Mouse (Mus musculus): ENCODE measurements around the gene Otulin.

DNA sequence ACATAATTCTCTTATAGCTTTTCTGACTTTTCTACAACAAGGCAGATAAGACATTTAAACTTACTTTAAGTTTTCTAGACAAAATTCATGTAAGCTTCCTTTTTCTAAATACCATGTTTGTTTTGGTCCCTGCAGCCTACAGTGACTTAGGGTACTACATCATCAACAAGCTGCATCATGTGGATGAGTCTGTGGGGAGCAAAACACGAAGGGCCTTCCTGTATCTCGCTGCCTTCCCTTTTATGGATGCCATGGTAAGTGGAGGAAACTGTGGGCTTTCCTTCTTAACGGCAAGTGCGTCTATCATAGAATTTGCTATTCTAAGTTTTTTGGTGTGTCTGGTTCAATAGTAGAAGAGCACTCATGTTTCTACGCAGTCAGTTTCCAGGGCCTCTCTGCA lies 76.9 kb downstream of the Otulin start:
- TF ChIP-seq CTCF (IDR thresholded peaks at IDR 0.05): no peak
- TF ChIP-seq EP300 (IDR thresholded peaks at IDR 0.05): no peak

Measured in lung, postnatal 0 days (tissue).